Mouse (Mus musculus) CH12.LX (cell line): ENCODE results near the gene Add2. TPM values are rescaled to one million over a fixed set of nuclear protein-coding genes. Genes with fewer than 3 reads are reported as not detected.
A peak's percentile ranks its signal among the peaks of the same experiment; 100 is the strongest.

Source experiments
- DNase-seq: peaks from one replicate; pipeline ENCODE4 v3.0.0-alpha.2; 2013; ENCODE audit errors: extremely low read depth
- H3K27ac ChIP-seq: 2 replicates; pipeline ENCODE4 v1.5.1; 2012; ENCODE audit warnings: low read depth, mild to moderate bottlenecking, control low read depth, moderate library complexity; ENCODE audit not compliant: insufficient read depth
- H3K27me3 ChIP-seq: replicated peaks from 2 replicates; pipeline ENCODE3; 2012; ENCODE audit warnings: inconsistent platforms
- H3K36me3 ChIP-seq, 2 experiments: replicated peaks in 1 of 2; 2 replicates each; pipeline versions ENCODE3 to v1.6.1; 2012; ENCODE audit warnings: inconsistent platforms in 1 of 2, low read length in 1 of 2, mild to moderate bottlenecking in 1 of 2, mixed read lengths in 1 of 2, moderate library complexity in 1 of 2; ENCODE audit not compliant: control insufficient read depth in 1 of 2, insufficient read depth in 1 of 2
- H3K4me1 ChIP-seq, 2 experiments: 2 replicates each; pipeline ENCODE4 v1.6.1; 2012; ENCODE audit warnings: inconsistent platforms in 1 of 2, moderate library complexity in 1 of 2; ENCODE audit not compliant: insufficient read depth in 2 of 2, control insufficient read depth in 1 of 2
- H3K4me2 ChIP-seq: 2 replicates; pipeline ENCODE4 v1.6.1; 2012; ENCODE audit warnings: low read depth, mild to moderate bottlenecking, control low read depth; ENCODE audit not compliant: poor library complexity, insufficient read depth, severe bottlenecking
- H3K4me3 ChIP-seq, 3 experiments: fragments of 150-350 bp in 1 of 3; sonication (generic) in 1 of 3; replicated peaks in 1 of 3; 2 replicates each; pipeline versions ENCODE3 to v1.5.1; 2011 to 2012; ENCODE audit warnings: low read depth in 2 of 3, low read length in 2 of 3, mild to moderate bottlenecking in 2 of 3, moderate library complexity in 2 of 3, control low read depth in 1 of 3, improper control_type of control experiment in 1 of 3, inconsistent platforms in 1 of 3, mixed read lengths in 1 of 3; ENCODE audit not compliant: poor library complexity in 1 of 3
- H3K79me2 ChIP-seq: replicated peaks from 2 replicates; pipeline ENCODE4 v1.6.1; 2012; ENCODE audit warnings: mild to moderate bottlenecking, moderate library complexity; ENCODE audit not compliant: control insufficient read depth, poor library complexity, insufficient read depth, severe bottlenecking; ENCODE audit errors: extremely low read depth
- H3K9ac ChIP-seq: 2 replicates; pipeline ENCODE4 v1.6.1; 2012; ENCODE audit warnings: low read depth, mild to moderate bottlenecking, control low read depth, moderate library complexity; ENCODE audit not compliant: insufficient read depth
- H3K9me3 ChIP-seq: replicated peaks from 2 replicates; pipeline ENCODE3; 2012; ENCODE audit warnings: low read length, inconsistent platforms, mixed read lengths
- BHLHE40 ChIP-seq: IDR thresholded peaks from 2 replicates; pipeline ENCODE4 v1.6.1; 2011; ENCODE audit warnings: mild to moderate bottlenecking, low read depth, low read length, improper control_type of control experiment
- CHD1 ChIP-seq: IDR thresholded peaks from 2 replicates; pipeline ENCODE4 v1.6.1; 2012; ENCODE audit warnings: low read depth, low read length, improper control_type of control experiment, inconsistent platforms
- CHD2 ChIP-seq: IDR thresholded peaks from 2 replicates; pipeline ENCODE4 v1.6.1; 2011; ENCODE audit warnings: low read length, improper control_type of control experiment
- CTCF ChIP-seq, 2 experiments: IDR thresholded peaks in 1 of 2; conservative IDR thresholded peaks in 1 of 2; 2 replicates each; pipeline ENCODE4 v1.5.1; 2011 to 2012; ENCODE audit warnings: low read depth in 2 of 2, low read length in 2 of 2, improper control_type of control experiment in 1 of 2, inconsistent platforms in 1 of 2, mild to moderate bottlenecking in 1 of 2, moderate library complexity in 1 of 2
- E2F4 ChIP-seq: IDR thresholded peaks from 2 replicates; pipeline ENCODE4 v1.6.1; 2011; ENCODE audit warnings: low read depth, low read length, improper control_type of control experiment; ENCODE audit not compliant: insufficient replicate concordance
- EP300 ChIP-seq: IDR thresholded peaks from 2 replicates; pipeline ENCODE4 v1.6.1; 2011; ENCODE audit warnings: low read length, improper control_type of control experiment
- ETS1 ChIP-seq: conservative IDR thresholded peaks from 2 replicates; pipeline ENCODE4 v1.6.1; 2012; ENCODE audit warnings: low read depth, mild to moderate bottlenecking, inconsistent platforms, low read length, improper control_type of control experiment, moderate library complexity
- HCFC1 ChIP-seq: IDR thresholded peaks from 2 replicates; pipeline ENCODE4 v1.6.1; 2012; ENCODE audit warnings: low read depth, mild to moderate bottlenecking, inconsistent platforms, low read length, improper control_type of control experiment
- JUN ChIP-seq: IDR thresholded peaks from 2 replicates; pipeline ENCODE4 v1.6.1; 2011; ENCODE audit warnings: low read depth, mild to moderate bottlenecking, low read length, improper control_type of control experiment, moderate library complexity; ENCODE audit not compliant: insufficient read depth
- JUND ChIP-seq: conservative IDR thresholded peaks from 2 replicates; pipeline ENCODE4 v1.6.1; 2011; ENCODE audit warnings: low read depth, low read length, improper control_type of control experiment
- MAX ChIP-seq: IDR thresholded peaks from 2 replicates; pipeline ENCODE4 v1.6.1; 2011; ENCODE audit warnings: low read length, improper control_type of control experiment
- MAZ ChIP-seq: IDR thresholded peaks from 2 replicates; pipeline ENCODE4 v1.6.1; 2012; ENCODE audit warnings: low read depth, mild to moderate bottlenecking, inconsistent platforms, low read length, improper control_type of control experiment, moderate library complexity
- MEF2A ChIP-seq: IDR thresholded peaks from 2 replicates; pipeline ENCODE4 v1.6.1; 2014; ENCODE audit warnings: low read depth, mild to moderate bottlenecking, inconsistent platforms, low read length, improper control_type of control experiment, borderline replicate concordance
- MYC ChIP-seq: IDR thresholded peaks from 2 replicates; pipeline ENCODE4 v1.6.1; 2011; ENCODE audit warnings: low read depth, mild to moderate bottlenecking, improper control_type of control experiment, low read length
- NELFE ChIP-seq: IDR thresholded peaks from 2 replicates; pipeline ENCODE4 v1.6.1; 2011; ENCODE audit warnings: low read depth, low read length, improper control_type of control experiment
- NRF1 ChIP-seq: IDR thresholded peaks from 2 replicates; pipeline ENCODE4 v1.6.1; 2014; ENCODE audit warnings: low read depth, mild to moderate bottlenecking, inconsistent platforms, low read length, improper control_type of control experiment, moderate library complexity
- PAX5 ChIP-seq: IDR thresholded peaks from 2 replicates; pipeline ENCODE4 v1.6.1; 2012; ENCODE audit warnings: low read length, inconsistent platforms, mixed read lengths
- POLR2A ChIP-seq: IDR thresholded peaks from 2 replicates; pipeline ENCODE4 v1.6.1; 2011; ENCODE audit warnings: low read depth, mild to moderate bottlenecking, improper control_type of control experiment, low read length
- RAD21 ChIP-seq: IDR thresholded peaks from 2 replicates; pipeline ENCODE4 v1.6.1; 2011; ENCODE audit warnings: low read depth, mild to moderate bottlenecking, low read length, improper control_type of control experiment, moderate library complexity
- SIN3A ChIP-seq: IDR thresholded peaks from 2 replicates; pipeline ENCODE4 v1.6.1; 2012; ENCODE audit warnings: low read length, improper control_type of control experiment, inconsistent platforms
- SMC3 ChIP-seq: IDR thresholded peaks from 2 replicates; pipeline ENCODE4 v1.6.1; 2011; ENCODE audit warnings: low read depth, low read length, improper control_type of control experiment
- TBP ChIP-seq: conservative IDR thresholded peaks from 2 replicates; pipeline ENCODE4 v1.6.1; 2011; ENCODE audit warnings: low read depth, low read length, improper control_type of control experiment
- UBTF ChIP-seq: IDR thresholded peaks from 2 replicates; pipeline ENCODE4 v1.6.1; 2012; ENCODE audit warnings: low read depth, mild to moderate bottlenecking, inconsistent platforms, low read length, improper control_type of control experiment, moderate library complexity
- USF1 ChIP-seq: IDR thresholded peaks from 2 replicates; pipeline ENCODE4 v1.6.1; 2014; ENCODE audit warnings: low read depth, mild to moderate bottlenecking, inconsistent platforms, low read length, improper control_type of control experiment
- USF2 ChIP-seq: conservative IDR thresholded peaks from 2 replicates; pipeline ENCODE4 v1.6.1; 2011; ENCODE audit warnings: low read depth, low read length, improper control_type of control experiment
- ZMIZ1 ChIP-seq: IDR thresholded peaks from 2 replicates; pipeline ENCODE4 v1.6.1; 2012; ENCODE audit warnings: low read depth, mild to moderate bottlenecking, inconsistent platforms, low read length, improper control_type of control experiment
- dilution Hi-C: fragments of 300-500 bp; cut with MboI; formaldehyde crosslinking; loops from 2 replicates; pipeline ENCODE4 v1.14.3; 2020; ENCODE audit warnings: low sequenced_read_pairs; ENCODE audit not compliant: extremely low pct_unique_long_range_greater_than_20kb, extremely low pct_ligation_motif_present
- in situ Hi-C: fragments of 300-500 bp; cut with MboI; formaldehyde crosslinking; loops from 3 replicates; pipeline ENCODE4 v1.14.3; 2019; ENCODE audit warnings: low sequenced_read_pairs, low pct_ligation_motif_present, low pct_unique_long_range_greater_than_20kb, mixed read lengths
- polyA plus RNA-seq: library from polyadenylated mRNA; unstranded; fragments of >175 nt; gene quantifications from 2 replicates; pipeline ENCODE4 v1.2.1, GENCODE M21; 2012; ENCODE audit warnings: low read depth; ENCODE audit not compliant: insufficient read length
- total RNA-seq, 2 experiments: library from RNA; depleted of rRNA; stranded (reverse); fragments of 300-350 nt in 1 of 2; fragments of >200 nt in 1 of 2; gene quantifications; 2 replicates each; pipeline ENCODE4 v1.2.3; 2012 to 2014

Gene Add2
- total and polyA plus RNA-seq, 3 experiments = 0.11 TPM; not detected in 2

- Histone ChIP-seq H3K36me3 (no peaks in the 10 kb centered on the region), H3K27ac (no peak overlapping the region), H3K4me2 (no peak overlapping the region), H3K9ac (no peak overlapping the region), H3K27me3 (peaks cover 75% of the 10 kb centered on the region), H3K79me2 (no peaks in the 10 kb centered on the region), H3K4me1 (no peaks in the 10 kb centered on the region), H3K4me3 (no peak overlapping the region), H3K9me3 (peaks cover 9% of the 10 kb centered on the region)
- TF ChIP-seq CHD1 (no peak), HCFC1 (no peak), NELFE (no peak), ZMIZ1 (no peak), MYC (no peak), TBP (no peak), ETS1 (no peak), USF1 (no peak), SMC3 (no peak), POLR2A (no peak), JUN (no peak), JUND (no peak), MEF2A (no peak), SIN3A (no peak), NRF1 (no peak), USF2 (no peak)
- dilution Hi-C loops (no loop called here), in situ Hi-C loops (loop anchor here (10.0 kb wide), 1 partner anchor 100 kb away; no protein-coding TSS in a partner anchor)
- DNase-seq = no peak
Measured at GRCm38 (mm10) chr6:86154481-86154880, 126.0 kb downstream of the Add2 start.

- dilution Hi-C loops = no loop called here
- no peak overlapping the region for H3K4me2 ChIP-seq
Measured at GRCm38 (mm10) chr6:86157253-86158234, 129.1 kb downstream of the Add2 start.

More at GRCm38 (mm10) chr6:86157253-86158234, 129.1 kb downstream of the Add2 start:
- H3K36me3 ChIP-seq = no peaks in the 10 kb centered on the region
- H3K27ac ChIP-seq = no peak overlapping the region
- H3K27me3 ChIP-seq = peaks cover 70% of the 10 kb centered on the region
- H3K9me3 ChIP-seq = peaks cover 5% of the 10 kb centered on the region
- TF ChIP-seq NRF1 (no peak), RAD21 (no peak), PAX5 (no peak), CTCF (conservative IDR thresholded peaks at IDR 0.05 in 1 of 2, IDR thresholded peaks at IDR 0.05 in 1 of 2; ENCODE audit: low read depth in 2 of 2, low read length in 2 of 2) (no peak), USF1 (no peak), EP300 (no peak), CHD2 (no peak), MEF2A (no peak), SMC3 (no peak), MAZ (no peak), E2F4 (no peak), BHLHE40 (no peak), HCFC1 (no peak), UBTF (no peak), MAX (no peak)
- TF ChIP-seq, all 38 proteins: peak for 0
- in situ Hi-C loops = loop anchor here (10.0 kb wide), 1 partner anchor 97 kb away; no protein-coding TSS in a partner anchor
- Histone ChIP-seq H3K4me3 (no peak overlapping the region), H3K4me1 (no peaks in the 10 kb centered on the region), H3K79me2 (no peaks in the 10 kb centered on the region), H3K9ac (no peak overlapping the region)
- peak; percentile 0 for DNase-seq
